Comparison of ENCODE assay signal across 11 mouse cellular contexts in the genomic region with DNA sequence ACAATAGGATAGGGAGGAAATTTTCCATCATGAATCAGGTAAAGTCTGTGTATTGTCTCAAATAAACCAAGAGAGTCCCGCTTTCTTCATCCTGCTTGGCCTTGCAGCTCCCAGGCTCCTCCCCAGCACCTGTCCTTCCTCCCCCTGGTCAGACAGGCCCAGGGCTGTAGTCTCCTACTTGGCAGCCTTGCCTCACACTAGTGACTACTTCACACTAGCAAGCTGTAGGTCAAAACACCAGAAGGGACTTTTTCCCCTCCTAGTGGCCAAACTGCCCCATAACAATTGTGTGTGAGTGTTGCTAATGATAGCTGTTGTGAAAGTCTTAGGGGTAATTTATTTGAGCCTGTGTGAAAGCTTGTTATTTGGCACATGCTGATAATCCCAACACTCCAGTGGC.
A peak's percentile ranks its signal among the peaks of the same experiment; 100 is the strongest.
DNase-seq lines count a peak whose midpoint lies in the region; ATAC-seq and TF ChIP-seq lines count a peak whose summit lies in the region.
"Had no signal": no experiment of that assay in that cellular context is flagged by ENCODE, and none has a peak within 500 bp of the region (broad histone marks: within the 10 kb centered on the region; RNA-seq: fewer than 3 reads in every experiment).

No protein-coding gene starts in this region.

- no peak for ATAC-seq in heart, embryonic 11.5 days (replicated peaks; ENCODE audit: insufficient number of reproducible peaks, low FRiP score, low TSS enrichment)
- ATAC-seq in midbrain, postnatal 0 days (ENCODE audit: low FRiP score), result no peak
- no peak for ATAC-seq in Patski
- ATAC-seq in megakaryocyte progenitor cell, adult 5-6 weeks (replicated peaks; ENCODE audit: poor library complexity), result 0 out of 2 replicates have a peak, but pooled peaks have one; percentile 39

- peak; percentile 58 for TF ChIP-seq CTCF in midbrain, postnatal 0 days (IDR thresholded peaks at IDR 0.05)
- no peak for TF ChIP-seq CTCF in Patski (IDR thresholded peaks at IDR 0.05)

- POLR2A ChIA-PET in Patski (lab: Charles Lee), result no interaction called here

- in situ Hi-C loops in Patski (cut with MboI; ENCODE audit: low pct_unique_long_range_greater_than_20kb), result no loop called here

- no peak overlapping the region for H3K4me2 ChIP-seq in heart, embryonic 11.5 days
- H3K4me2 ChIP-seq in midbrain, postnatal 0 days (ENCODE audit: low read depth, low read length, poor library complexity, severe bottlenecking), result no peak overlapping the region
- H3K4me2 ChIP-seq: limb, embryonic 12.5 days had no signal

- WGBS in heart, embryonic 11.5 days (ENCODE audit: insufficient replicate concordance), result 69% methylated on average over 1 of the region's 1 CpGs
- 80% methylated on average over 1 of the region's 1 CpGs for WGBS in midbrain, postnatal 0 days
- WGBS in midbrain, embryonic 10.5 days, result 81% methylated on average over 1 of the region's 1 CpGs

- intact Hi-C loops in left cerebral cortex, postnatal 10 days (cut with DNase I), result no loop called here

- no peaks in the 10 kb centered on the region for H3K9me3 ChIP-seq in heart, embryonic 11.5 days (replicated peaks; ENCODE audit: control insufficient read depth, low read length)
- H3K9me3 ChIP-seq in midbrain, postnatal 0 days (ENCODE audit: low read length), result no peaks in the 10 kb centered on the region
- no peaks in the 10 kb centered on the region for H3K9me3 ChIP-seq in midbrain, embryonic 10.5 days (replicated peaks)
- H3K9me3 ChIP-seq: limb, embryonic 12.5 days had no signal

- no peak overlapping the region for H3K9ac ChIP-seq in heart, embryonic 11.5 days (ENCODE audit: low read depth, low read length)
- no peak overlapping the region for H3K9ac ChIP-seq in midbrain, postnatal 0 days (replicated peaks; ENCODE audit: low read length, poor library complexity, severe bottlenecking)
- H3K9ac ChIP-seq: limb, embryonic 12.5 days had no signal

- H3K4me1 ChIP-seq in heart, embryonic 11.5 days (ENCODE audit: control insufficient read depth, insufficient read depth, low read length), result no peaks in the 10 kb centered on the region
- H3K4me1 ChIP-seq in midbrain, postnatal 0 days (ENCODE audit: insufficient read depth, low read length), result no peaks in the 10 kb centered on the region
- no peaks in the 10 kb centered on the region for H3K4me1 ChIP-seq in midbrain, embryonic 10.5 days

- no peak overlapping the region for H3K27ac ChIP-seq in heart, embryonic 11.5 days (ENCODE audit: low read depth, low read length)
- H3K27ac ChIP-seq in midbrain, postnatal 0 days (ENCODE audit: low read depth, low read length), result no peak overlapping the region
- no peak overlapping the region for H3K27ac ChIP-seq in midbrain, embryonic 10.5 days (replicated peaks)
- H3K27ac ChIP-seq: limb, embryonic 12.5 days had no signal

- H3K27me3 ChIP-seq in heart, embryonic 11.5 days (ENCODE audit: control insufficient read depth, insufficient read depth, low read length), result no peaks in the 10 kb centered on the region
- no peaks in the 10 kb centered on the region for H3K27me3 ChIP-seq in midbrain, postnatal 0 days (ENCODE audit: insufficient read depth, low read length)
- H3K27me3 ChIP-seq in midbrain, embryonic 10.5 days (ENCODE audit: low read depth, poor library complexity, severe bottlenecking), result no peaks in the 10 kb centered on the region
- no peaks in the 10 kb centered on the region for H3K27me3 ChIP-seq in Patski
- H3K27me3 ChIP-seq: limb, embryonic 12.5 days had no signal

- H3K36me3 ChIP-seq in heart, embryonic 11.5 days (ENCODE audit: control insufficient read depth, insufficient read depth, low read length), result no peaks in the 10 kb centered on the region
- H3K36me3 ChIP-seq in midbrain, postnatal 0 days (ENCODE audit: insufficient read depth, low read length), result peaks cover 34% of the 10 kb centered on the region
- H3K36me3 ChIP-seq in midbrain, embryonic 10.5 days, result peaks cover 24% of the 10 kb centered on the region

- H3K4me3 ChIP-seq in heart, embryonic 11.5 days (ENCODE audit: low read depth, low read length), result no peak overlapping the region
- no peak overlapping the region for H3K4me3 ChIP-seq in midbrain, postnatal 0 days (ENCODE audit: low read depth, low read length)
- no peak overlapping the region for H3K4me3 ChIP-seq in midbrain, embryonic 10.5 days
- H3K4me3 ChIP-seq: limb, embryonic 12.5 days; myocyte had no signal

- DNase-seq in heart, postnatal 4 days, result peak; percentile 11
- no peak for DNase-seq in midbrain, postnatal 0 days (ENCODE audit: low spot score)
- DNase-seq in midbrain, embryonic 10.5 days (ENCODE audit: low spot score), result no peak
- DNase-seq in Patski (ENCODE audit: low read depth, low spot score), result peak; percentile 4
- DNase-seq in left cerebral cortex, postnatal 10 days (ENCODE audit: extremely low spot score in 1 of 2, low spot score in 2 of 2), result no peak
- no peak for DNase-seq in spleen, postnatal 10 days (ENCODE audit: low spot score in 2 of 2)
- DNase-seq: heart, postnatal 36 days had no signal

- CTCF ChIA-PET in Patski (lab: Charles Lee), result interaction anchor here (1.0 kb wide), 1 partner anchor 38 kb away, joined by 3 read pairs; no protein-coding TSS in a partner anchor

Comparison
In these comparisons a context has a peak if more than half of its experiments do, and no peak if none do; other contexts are left out.
1. DNase-seq: peak in heart, postnatal 4 days (single experiment) and Patski (single experiment); none in midbrain, postnatal 0 days (single experiment), midbrain, embryonic 10.5 days (single experiment), left cerebral cortex, postnatal 10 days (0 of 2) and spleen, postnatal 10 days (0 of 2).